Mouse (Mus musculus) lung, postnatal 0 days (tissue): ENCODE measurements at regions not wholly inside any gene's neighbourhood (a gene's known extent, or its start where the extent isn't known, plus 50 kb on each side); places are given as distances from the start of the nearest gene placed in this dataset.

Experiments
- ATAC-seq: fragments of 200-750 bp; cut with Nextera tagmentation; 2 replicates; pipeline ENCODE4 v1.8.0; 2017; ENCODE audit warnings: moderate library complexity
- DNase-seq: peaks from one replicate; pipeline ENCODE4 v3.0.0-alpha.2; 2016; ENCODE audit warnings: low spot score
- H3K27ac ChIP-seq: fragments of 300-500 bp; sonication (generic); 2 replicates; pipeline ENCODE4 v1.5.1; 2014; ENCODE audit warnings: antibody characterized with exemption, mild to moderate bottlenecking, low read length, mixed read lengths
- H3K27me3 ChIP-seq: fragments of 300-500 bp; sonication (generic); replicated peaks from 2 replicates; pipeline ENCODE4 v1.6.1; 2014; ENCODE audit warnings: low read length, mixed read lengths; ENCODE audit not compliant: insufficient read depth
- H3K36me3 ChIP-seq: fragments of 300-500 bp; sonication (generic); 2 replicates; pipeline ENCODE4 v1.6.1; 2014; ENCODE audit warnings: low read length, mixed read lengths; ENCODE audit not compliant: insufficient read depth
- H3K4me1 ChIP-seq: fragments of 300-500 bp; sonication (generic); 2 replicates; pipeline ENCODE4 v1.6.1; 2014; ENCODE audit warnings: antibody characterized with exemption, low read depth, low read length, mixed read lengths; ENCODE audit not compliant: insufficient read depth
- H3K4me2 ChIP-seq: fragments of 300-500 bp; sonication (generic); replicated peaks from 2 replicates; pipeline ENCODE4 v1.6.1; 2014; ENCODE audit warnings: low read depth, mild to moderate bottlenecking, low read length, moderate library complexity, mixed read lengths
- H3K4me3 ChIP-seq: fragments of 300-500 bp; sonication (generic); 2 replicates; pipeline ENCODE4 v1.5.1; 2014; ENCODE audit warnings: low read depth, low read length
- H3K9ac ChIP-seq: fragments of 300-500 bp; sonication (generic); replicated peaks from 2 replicates; pipeline ENCODE4 v1.6.1; 2014; ENCODE audit warnings: low read depth, mild to moderate bottlenecking
- H3K9me3 ChIP-seq: fragments of 300-500 bp; sonication (generic); 2 replicates; pipeline ENCODE4 v1.6.1; 2016; ENCODE audit warnings: low read length, mixed read lengths
- CTCF ChIP-seq: IDR thresholded peaks from 2 replicates; pipeline ENCODE4 v1.5.1; 2016; ENCODE audit warnings: antibody characterized with exemption, mild to moderate bottlenecking
- EP300 ChIP-seq: IDR thresholded peaks from 2 replicates; pipeline ENCODE4 v1.6.1; 2016; ENCODE audit warnings: antibody characterized with exemption, mild to moderate bottlenecking, control low read depth
- WGBS: fragments of 180-500 bp; shearing (Covaris S2); extraction: QIAGEN DNeasy Blood & Tissue Kit; methylation state at CpG from one replicate; pipeline ENCODE4 v1.1.7; 2014; 5-methylcytosine and 5-hydroxymethylcytosine counted together

- no peaks in the 10 kb centered on the region for H3K9me3 ChIP-seq
- TF ChIP-seq EP300 (no peak), CTCF (no peak)
- no peak overlapping the region for H3K9ac ChIP-seq
- no peaks in the 10 kb centered on the region for H3K36me3 ChIP-seq
- H3K4me3 ChIP-seq, result no peak overlapping the region
- H3K4me2 ChIP-seq, result no peak overlapping the region
- DNase-seq (no peak), ATAC-seq (no peak)
- H3K27ac ChIP-seq, result no peak overlapping the region
- WGBS, result 76% methylated on average over 3 of the region's 3 CpGs
- no peaks in the 10 kb centered on the region for H3K4me1 ChIP-seq
- H3K27me3 ChIP-seq, result no peaks in the 10 kb centered on the region
These were observed 147.3 kb downstream of the Dyrk2 start for GRCm38 (mm10) chr10:118722671-118723070.

GRCm38 (mm10) chr10:118736093-118736492, 133.9 kb downstream of the Dyrk2 start:
- Histone ChIP-seq H3K27ac (no peak overlapping the region), H3K4me1 (no peaks in the 10 kb centered on the region), H3K4me3 (no peak overlapping the region), H3K9me3 (no peaks in the 10 kb centered on the region), H3K9ac (no peak overlapping the region), H3K27me3 (no peaks in the 10 kb centered on the region), H3K4me2 (no peak overlapping the region), H3K36me3 (no peaks in the 10 kb centered on the region)
- TF ChIP-seq EP300, result no peak
- no peak for TF ChIP-seq CTCF
- no peak for DNase-seq
- ATAC-seq, result no peak
- WGBS, result 66% methylated on average over 4 of the region's 4 CpGs

DNA sequence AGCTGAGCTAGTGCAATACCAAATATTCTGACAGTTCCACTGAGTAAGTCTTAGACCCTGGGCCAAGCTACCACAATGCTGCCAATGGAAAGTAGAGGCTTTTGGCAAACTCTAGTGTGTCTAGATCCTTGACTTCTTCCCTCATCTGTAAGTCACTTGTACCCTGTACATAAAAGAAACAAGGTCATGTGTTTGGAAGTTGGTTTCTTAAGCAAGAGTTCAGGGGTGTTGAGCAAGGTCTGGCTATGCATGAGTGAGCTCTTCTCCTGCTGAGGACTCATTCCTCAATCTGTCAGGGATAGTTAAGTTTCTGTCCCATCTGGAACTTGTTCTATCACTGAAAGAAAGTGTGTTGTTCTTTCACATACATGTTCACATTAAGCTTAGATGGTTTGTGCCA, 132.9 kb downstream of the Dyrk2 start:
- H3K9me3 ChIP-seq, result no peaks in the 10 kb centered on the region
- no peaks in the 10 kb centered on the region for H3K4me1 ChIP-seq
- no peaks in the 10 kb centered on the region for H3K27me3 ChIP-seq
- TF ChIP-seq EP300 (no peak), CTCF (no peak)
- H3K27ac ChIP-seq, result no peak overlapping the region
- no peak overlapping the region for H3K9ac ChIP-seq
- peak; percentile 61 for DNase-seq
- H3K4me3 ChIP-seq, result no peak overlapping the region
- no peaks in the 10 kb centered on the region for H3K36me3 ChIP-seq
- ATAC-seq, result peak; percentile 67
- no peak overlapping the region for H3K4me2 ChIP-seq

- Histone ChIP-seq H3K36me3 (no peaks in the 10 kb centered on the region), H3K27me3 (no peaks in the 10 kb centered on the region), H3K9ac (no peak overlapping the region), H3K4me1 (no peaks in the 10 kb centered on the region), H3K4me2 (no peak overlapping the region), H3K27ac (no peak overlapping the region), H3K4me3 (no peak overlapping the region), H3K9me3 (no peaks in the 10 kb centered on the region)
- peak; percentile 38 for DNase-seq
- TF ChIP-seq EP300 (no peak), CTCF (no peak)
- 62% methylated on average over 10 of the region's 10 CpGs for WGBS
- ATAC-seq, result peak; percentile 58
These were observed 130.0 kb downstream of the Dyrk2 start for GRCm38 (mm10) chr10:118739849-118740481.

- TF ChIP-seq CTCF (no peak), EP300 (no peak)
- H3K9me3 ChIP-seq, result no peaks in the 10 kb centered on the region
- H3K36me3 ChIP-seq, result no peaks in the 10 kb centered on the region
- H3K4me3 ChIP-seq, result no peak overlapping the region
- no peak overlapping the region for H3K9ac ChIP-seq
- 86% methylated on average over 9 of the region's 9 CpGs for WGBS
- H3K4me2 ChIP-seq, result no peak overlapping the region
- H3K27me3 ChIP-seq, result no peaks in the 10 kb centered on the region
- ATAC-seq (no peak), DNase-seq (no peak)
- no peaks in the 10 kb centered on the region for H3K4me1 ChIP-seq
- H3K27ac ChIP-seq, result no peak overlapping the region
These were observed 126.2 kb downstream of the Dyrk2 start for GRCm38 (mm10) chr10:118743831-118744230.

DNA sequence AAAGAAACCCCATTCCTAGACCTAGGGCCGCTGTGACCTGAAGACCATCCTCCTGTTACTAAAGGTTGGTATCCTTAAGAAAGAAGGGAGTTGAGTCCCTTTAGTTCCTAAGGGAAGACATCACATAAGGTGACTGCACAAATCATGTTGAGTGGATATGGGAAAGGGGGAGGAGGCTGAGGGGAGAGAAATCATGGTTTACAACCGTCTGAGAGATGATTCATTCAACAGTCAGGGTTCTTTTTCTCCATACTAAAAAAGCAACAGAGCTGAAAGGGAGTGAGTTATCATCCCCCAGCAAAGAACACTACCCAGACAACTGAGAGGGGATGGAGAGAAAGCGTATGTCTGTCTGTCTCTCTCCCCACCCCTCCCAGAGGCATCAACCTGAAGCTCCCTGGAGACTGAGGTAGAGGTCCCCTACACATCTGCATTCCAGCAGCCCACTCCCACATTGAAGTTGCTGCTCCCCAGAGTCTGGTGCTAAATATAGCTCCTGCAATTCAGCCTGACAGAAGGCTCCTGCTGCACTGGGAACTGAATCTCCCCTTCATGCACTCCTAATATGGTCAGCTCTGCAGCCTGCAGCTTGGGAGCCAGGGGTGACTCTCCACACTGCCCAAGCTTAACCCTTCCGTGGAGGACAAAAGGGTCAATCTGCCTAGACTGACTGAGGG, 123.2 kb downstream of the Dyrk2 start:
- TF ChIP-seq EP300, result no peak
- no peak for TF ChIP-seq CTCF
- H3K9ac ChIP-seq, result no peak overlapping the region
- no peak overlapping the region for H3K4me3 ChIP-seq
- no peaks in the 10 kb centered on the region for H3K4me1 ChIP-seq
- H3K4me2 ChIP-seq, result no peak overlapping the region
- no peaks in the 10 kb centered on the region for H3K9me3 ChIP-seq
- no peaks in the 10 kb centered on the region for H3K27me3 ChIP-seq
- 55% methylated on average over 4 of the region's 4 CpGs for WGBS
- no peaks in the 10 kb centered on the region for H3K36me3 ChIP-seq
- DNase-seq (peak; percentile 21), ATAC-seq (peak; percentile 35; the same call in 1 of the 2 replicates)
- no peak overlapping the region for H3K27ac ChIP-seq
